Mouse (Mus musculus) lung, postnatal 0 days (tissue): ENCODE measurements around the gene Rhbdd1. TPM values are rescaled to one million over a fixed set of nuclear protein-coding genes. Genes with fewer than 3 reads are reported as not detected.

Experiments
- ATAC-seq: fragments of 200-750 bp; cut with Nextera tagmentation; 2 replicates; pipeline ENCODE4 v1.8.0; 2017; ENCODE audit warnings: moderate library complexity
- DNase-seq: peaks from one replicate; pipeline ENCODE4 v3.0.0-alpha.2; 2016; ENCODE audit warnings: low spot score
- H3K27ac ChIP-seq: fragments of 300-500 bp; sonication (generic); 2 replicates; pipeline ENCODE4 v1.5.1; 2014; ENCODE audit warnings: antibody characterized with exemption, mild to moderate bottlenecking, low read length, mixed read lengths
- H3K27me3 ChIP-seq: fragments of 300-500 bp; sonication (generic); replicated peaks from 2 replicates; pipeline ENCODE4 v1.6.1; 2014; ENCODE audit warnings: low read length, mixed read lengths; ENCODE audit not compliant: insufficient read depth
- H3K36me3 ChIP-seq: fragments of 300-500 bp; sonication (generic); 2 replicates; pipeline ENCODE4 v1.6.1; 2014; ENCODE audit warnings: low read length, mixed read lengths; ENCODE audit not compliant: insufficient read depth
- H3K4me1 ChIP-seq: fragments of 300-500 bp; sonication (generic); 2 replicates; pipeline ENCODE4 v1.6.1; 2014; ENCODE audit warnings: antibody characterized with exemption, low read depth, low read length, mixed read lengths; ENCODE audit not compliant: insufficient read depth
- H3K4me2 ChIP-seq: fragments of 300-500 bp; sonication (generic); replicated peaks from 2 replicates; pipeline ENCODE4 v1.6.1; 2014; ENCODE audit warnings: low read depth, mild to moderate bottlenecking, low read length, moderate library complexity, mixed read lengths
- H3K4me3 ChIP-seq: fragments of 300-500 bp; sonication (generic); 2 replicates; pipeline ENCODE4 v1.5.1; 2014; ENCODE audit warnings: low read depth, low read length
- H3K9ac ChIP-seq: fragments of 300-500 bp; sonication (generic); replicated peaks from 2 replicates; pipeline ENCODE4 v1.6.1; 2014; ENCODE audit warnings: low read depth, mild to moderate bottlenecking
- H3K9me3 ChIP-seq: fragments of 300-500 bp; sonication (generic); 2 replicates; pipeline ENCODE4 v1.6.1; 2016; ENCODE audit warnings: low read length, mixed read lengths
- CTCF ChIP-seq: IDR thresholded peaks from 2 replicates; pipeline ENCODE4 v1.5.1; 2016; ENCODE audit warnings: antibody characterized with exemption, mild to moderate bottlenecking
- EP300 ChIP-seq: IDR thresholded peaks from 2 replicates; pipeline ENCODE4 v1.6.1; 2016; ENCODE audit warnings: antibody characterized with exemption, mild to moderate bottlenecking, control low read depth
- WGBS: fragments of 180-500 bp; shearing (Covaris S2); extraction: QIAGEN DNeasy Blood & Tissue Kit; methylation state at CpG from one replicate; pipeline ENCODE4 v1.1.7; 2014; 5-methylcytosine and 5-hydroxymethylcytosine counted together
- polyA plus RNA-seq: library from polyadenylated mRNA; unstranded; fragments of >200 nt; fragmentation: Nextera tagmentation; extraction: Ambion mirVana; gene quantifications from 2 replicates; pipeline ENCODE4 v1.2.1, GENCODE M21; 2015

The Rhbdd1 gene
- polyA plus RNA-seq, 1 experiment from 2014 or later: 7.8 TPM

DNA sequence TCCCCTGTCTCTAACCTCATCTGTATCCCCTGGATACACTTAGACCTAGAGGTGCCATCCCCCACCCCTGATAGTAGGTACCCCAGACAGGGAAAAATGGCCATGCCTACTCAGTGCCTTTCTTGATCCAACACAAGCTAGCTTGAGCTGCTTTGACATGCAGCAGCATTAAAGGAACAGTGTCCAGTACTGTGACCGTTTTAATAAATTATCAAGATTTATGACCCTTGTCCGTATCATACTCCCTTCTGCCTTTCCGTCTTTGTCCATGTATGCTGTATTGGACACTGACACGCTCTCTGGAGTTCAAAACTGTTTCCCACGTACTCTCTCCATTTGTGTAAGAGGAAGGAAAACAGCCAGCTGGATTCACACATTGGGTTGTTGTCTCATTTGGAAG, 111.5 kb downstream of the Rhbdd1 start:
- H3K4me2 ChIP-seq: no peak overlapping the region
- WGBS: 86% methylated on average over 5 of the region's 5 CpGs
- no peak for ATAC-seq

GRCm38 (mm10) chr1:82429061-82429460, 112.8 kb downstream of the Rhbdd1 start:
- Histone ChIP-seq H3K4me3 (no peak overlapping the region), H3K9me3 (no peaks in the 10 kb centered on the region), H3K4me1 (no peaks in the 10 kb centered on the region; the same call in 1 of the 2 replicates), H3K27me3 (no peaks in the 10 kb centered on the region), H3K4me2 (no peak overlapping the region), H3K36me3 (no peaks in the 10 kb centered on the region), H3K27ac (no peak overlapping the region), H3K9ac (no peak overlapping the region)
- DNase-seq: peak; percentile 95
- WGBS: 3% methylated on average over 1 of the region's 1 CpGs
- TF ChIP-seq EP300 (peak; percentile 90), CTCF (no peak)
- ATAC-seq: peak; percentile 94

More for the DNA sequence above, 111.5 kb downstream of the Rhbdd1 start:
- TF ChIP-seq CTCF (no peak), EP300 (no peak)
- H3K27me3 ChIP-seq: no peaks in the 10 kb centered on the region
- no peak for DNase-seq
- H3K36me3 ChIP-seq: no peaks in the 10 kb centered on the region
- H3K9ac ChIP-seq: no peak overlapping the region
- no peaks in the 10 kb centered on the region for H3K9me3 ChIP-seq
- no peaks in the 10 kb centered on the region; the same call in 1 of the 2 replicates for H3K4me1 ChIP-seq
- no peak overlapping the region for H3K4me3 ChIP-seq
- no peak overlapping the region for H3K27ac ChIP-seq

DNA sequence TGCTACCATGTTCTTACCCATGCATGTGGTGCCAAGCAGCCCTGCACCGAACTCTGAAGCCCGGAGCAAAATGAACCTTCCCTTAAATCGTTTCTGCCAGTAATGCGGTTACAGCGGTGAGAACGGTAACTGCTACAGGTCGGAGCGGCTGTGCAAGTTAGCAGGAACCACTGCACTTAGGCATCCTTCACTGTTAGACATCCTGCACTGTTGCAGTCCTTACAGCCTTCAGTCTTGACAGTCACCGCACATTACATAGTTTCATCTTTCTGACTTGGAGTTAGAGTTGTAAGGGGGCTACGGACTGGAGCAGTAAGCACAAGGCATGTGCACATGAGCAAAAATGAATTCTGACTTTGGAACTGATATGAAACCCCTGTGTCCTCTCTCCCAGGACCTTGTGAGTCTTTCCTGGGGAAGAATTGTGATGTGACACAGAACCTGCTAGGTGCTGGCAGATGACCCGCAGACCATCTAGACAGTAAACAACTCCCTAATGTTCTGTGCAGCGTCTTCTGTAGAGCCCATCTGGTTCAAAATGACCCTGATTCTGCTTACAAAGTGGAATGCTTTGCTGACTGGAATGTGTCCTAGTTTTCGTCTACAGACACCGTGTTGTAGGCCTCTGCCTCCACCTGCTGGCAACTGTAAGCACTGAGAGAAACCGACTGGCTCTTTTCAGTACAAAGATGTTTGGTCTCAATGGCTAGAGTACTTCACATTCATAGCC, 116.8 kb downstream of the Rhbdd1 start:
- DNase-seq (peak; percentile 88), ATAC-seq (peak; percentile 64)
- Histone ChIP-seq H3K27me3 (no peaks in the 10 kb centered on the region), H3K4me3 (no peak overlapping the region), H3K4me2 (no peak overlapping the region), H3K27ac (no peak overlapping the region), H3K9me3 (no peaks in the 10 kb centered on the region), H3K9ac (no peak overlapping the region), H3K36me3 (no peaks in the 10 kb centered on the region), H3K4me1 (no peaks in the 10 kb centered on the region; the same call in 1 of the 2 replicates)
- 57% methylated on average over 15 of the region's 15 CpGs for WGBS
- TF ChIP-seq EP300 (no peak), CTCF (peak; percentile 95)

GRCm38 (mm10) chr1:82433649-82434005, 117.4 kb downstream of the Rhbdd1 start:
- Histone ChIP-seq H3K9ac (no peak overlapping the region), H3K4me1 (no peaks in the 10 kb centered on the region; the same call in 1 of the 2 replicates), H3K4me3 (no peak overlapping the region), H3K36me3 (no peaks in the 10 kb centered on the region), H3K27me3 (no peaks in the 10 kb centered on the region), H3K9me3 (no peaks in the 10 kb centered on the region), H3K4me2 (no peak overlapping the region), H3K27ac (no peak overlapping the region)
- DNase-seq: no peak
- TF ChIP-seq EP300: no peak
- TF ChIP-seq CTCF: no peak
- no peak for ATAC-seq
- 73% methylated on average over 5 of the region's 5 CpGs for WGBS

- Histone ChIP-seq H3K27me3 (no peaks in the 10 kb centered on the region), H3K36me3 (no peaks in the 10 kb centered on the region), H3K9me3 (no peaks in the 10 kb centered on the region), H3K4me2 (no peak overlapping the region), H3K27ac (no peak overlapping the region), H3K9ac (no peak overlapping the region), H3K4me3 (no peak overlapping the region), H3K4me1 (no peaks in the 10 kb centered on the region)
- ATAC-seq (no peak), DNase-seq (no peak)
- WGBS: 84% methylated on average over 3 of the region's 3 CpGs
- TF ChIP-seq EP300: no peak
- no peak for TF ChIP-seq CTCF
Measured at GRCm38 (mm10) chr1:82437273-82437672, 121.0 kb downstream of the Rhbdd1 start.

DNA sequence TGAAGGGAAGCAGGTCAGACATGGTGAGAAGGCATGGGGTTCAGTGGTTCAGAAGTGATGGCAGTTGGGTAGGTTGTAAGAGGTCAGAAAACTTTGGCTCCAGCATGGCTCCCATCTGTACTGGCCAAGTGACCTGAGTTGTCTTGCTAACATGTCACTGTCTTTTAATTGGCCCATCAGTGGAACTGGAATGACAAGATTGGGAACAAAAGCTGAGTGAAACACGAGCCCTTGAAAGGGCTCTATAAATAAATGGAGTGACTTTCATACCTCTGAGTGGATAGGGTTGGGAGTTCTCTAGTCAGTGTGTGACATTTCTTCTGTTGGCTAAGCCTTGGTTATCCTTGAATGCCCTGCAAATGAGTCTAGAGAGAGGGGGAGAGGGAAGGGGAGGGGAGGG, 123.9 kb downstream of the Rhbdd1 start:
- no peaks in the 10 kb centered on the region for H3K36me3 ChIP-seq
- WGBS: 61% methylated on average over 1 of the region's 1 CpGs
- no peaks in the 10 kb centered on the region for H3K9me3 ChIP-seq
- H3K27me3 ChIP-seq: no peaks in the 10 kb centered on the region
- no peak overlapping the region for H3K4me3 ChIP-seq
- no peaks in the 10 kb centered on the region for H3K4me1 ChIP-seq
- DNase-seq (no peak), ATAC-seq (no peak)
- no peak overlapping the region for H3K27ac ChIP-seq
- no peak overlapping the region for H3K9ac ChIP-seq
- H3K4me2 ChIP-seq: no peak overlapping the region
- TF ChIP-seq CTCF: no peak
- no peak for TF ChIP-seq EP300
